Comparison of ENCODE assay signal across 9 mouse cellular contexts in the genomic region with DNA sequence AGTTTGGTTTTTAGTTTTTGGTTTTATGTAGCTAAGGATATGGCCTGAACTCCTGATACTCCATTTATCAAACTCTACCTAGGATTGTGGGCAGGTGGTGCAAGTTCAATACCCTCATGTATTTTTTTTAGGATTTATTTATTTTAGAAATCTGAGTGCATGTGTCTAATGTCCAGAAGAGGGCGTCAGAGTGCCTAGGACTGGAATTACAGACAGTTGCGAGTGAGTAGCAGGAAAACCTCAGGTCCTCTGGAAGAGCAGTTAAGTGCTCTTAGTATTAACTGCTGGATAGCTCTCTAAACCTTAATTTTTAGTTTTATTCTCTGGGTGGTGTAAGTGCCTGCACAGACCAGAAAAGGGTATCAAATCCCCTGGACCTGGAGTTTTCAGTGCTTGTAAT. TPM values are rescaled to one million over a fixed set of nuclear protein-coding genes. Genes with fewer than 3 reads are reported as not detected.
DNase-seq lines count a peak whose midpoint lies in the region; ATAC-seq and TF ChIP-seq lines count a peak whose summit lies in the region.
"Had no signal": no experiment of that assay in that cellular context is flagged by ENCODE, and none has a peak within 500 bp of the region (broad histone marks: within the 10 kb centered on the region; RNA-seq: fewer than 3 reads in every experiment).

No protein-coding gene starts in this region.

- peak; percentile 72 for ATAC-seq in megakaryocyte-erythroid progenitor cell, adult 5-6 weeks (replicated peaks; ENCODE audit: low FRiP score, low TSS enrichment, poor library complexity, severe bottlenecking)

- peak; percentile 12 to 21 for DNase-seq in cerebellum, adult 18-20 months
- no peak for DNase-seq in cerebellum, adult 11-12 months
- no peak for DNase-seq in left cerebral cortex, adult 2 months (ENCODE audit: extremely low spot score in 1 of 2, low spot score in 2 of 2)
- DNase-seq in left cerebral cortex, postnatal 25 days (ENCODE audit: low spot score in 2 of 2), result no peak
- peak; percentile 66 for DNase-seq in brain, adult 2 months (ENCODE audit: low read depth, low spot score)
- no peak for DNase-seq in adrenal gland, adult 18-20 months (ENCODE audit: low spot score in 2 of 2)
- DNase-seq in heart, adult 8-10 months (ENCODE audit: low spot score), result no peak

- TF ChIP-seq CTCF in left cerebral cortex, adult 2 months (IDR thresholded peaks at IDR 0.05), result peak; percentile 62

- no peak overlapping the region for H3K27ac ChIP-seq in left cerebral cortex, adult 2 months
- H3K27ac ChIP-seq: limb, embryonic 13.5 days had no signal

- intact Hi-C loops in left cerebral cortex, adult 2 months (cut with DNase I), result loop anchor here (5.0 kb wide), 1 partner anchor 155 kb away; no protein-coding TSS in a partner anchor
- intact Hi-C loops in left cerebral cortex, postnatal 25 days (cut with DNase I), result loop anchor here (5.0 kb wide), 1 partner anchor 155 kb away; no protein-coding TSS in a partner anchor

- H3K4me3 ChIP-seq in left cerebral cortex, adult 2 months, result no peak overlapping the region
- H3K4me3 ChIP-seq: limb, embryonic 13.5 days had no signal

RNA-seq across cellular contexts. Expression of a gene that starts 19.4 kb away (rescaled TPM):
- 10 to 100 TPM; 39.5 to 51.5 TPM for total RNA-seq in left cerebral cortex, adult 2 months (2021)
- total RNA-seq in left cerebral cortex, postnatal 25 days (2021), result 10 to 100 TPM; 38.7 to 39.9 TPM
- total RNA-seq in megakaryocyte-erythroid progenitor cell, adult 5-6 weeks (2014; fragmentation: Nextera tagmentation), result 8.2 and 15.4 TPM in 2 replicates
- total RNA-seq in megakaryocyte-erythroid progenitor cell, adult 5-6 weeks (2017), result 17.8 and 18.1 TPM in 2 replicates
- total RNA-seq in adrenal gland, adult 18-20 months (2021), result 10 to 100 TPM; 11.6 to 12.9 TPM
- 10 to 100 TPM; 16.9 to 20.8 (median 18.9) TPM for total RNA-seq in heart, adult 8-10 months (2022)

Comparison
In these comparisons a context has a peak if more than half of its experiments do, and no peak if none do; other contexts are left out.
1. DNase-seq: peak in cerebellum, adult 18-20 months (2 of 2) and brain, adult 2 months (single experiment); none in cerebellum, adult 11-12 months (single experiment), left cerebral cortex, adult 2 months (0 of 2), left cerebral cortex, postnatal 25 days (0 of 2), adrenal gland, adult 18-20 months (0 of 2) and heart, adult 8-10 months (single experiment).